Mouse (Mus musculus): ENCODE data around the gene Etv2. TPM values are rescaled to one million over a fixed set of nuclear protein-coding genes. Genes with fewer than 3 reads are reported as not detected.

Gene Etv2
- polyA plus RNA-seq, 1 experiment, result 0.11 TPM

DNA sequence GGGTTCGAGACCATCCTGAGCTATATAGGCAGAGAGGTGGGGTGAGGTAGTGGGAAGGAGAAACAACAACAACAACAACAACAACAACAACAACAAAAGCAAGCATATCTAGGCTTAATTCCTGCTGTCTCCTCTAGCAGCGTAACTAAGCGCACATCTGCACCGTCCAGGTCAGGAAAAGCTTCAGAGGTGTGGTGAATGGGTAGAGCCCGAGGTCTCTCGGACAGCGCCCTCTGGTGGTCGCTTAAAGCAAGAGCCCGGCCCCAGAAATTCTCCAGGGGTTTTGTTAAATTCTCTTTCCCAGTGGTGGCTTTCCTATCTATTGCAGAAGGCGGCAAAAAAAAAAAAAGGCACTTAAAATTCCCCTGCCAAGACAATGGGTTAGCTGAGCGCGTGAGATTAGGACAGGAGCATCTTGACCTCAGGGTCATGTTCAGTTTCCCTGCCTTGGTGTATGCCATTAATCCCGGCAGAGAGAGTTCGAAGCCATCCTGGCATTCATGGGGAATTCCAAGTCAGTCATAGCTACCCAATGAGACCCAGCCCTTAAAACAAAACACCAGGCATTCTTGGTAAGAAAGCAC, 22.0 kb downstream of the Etv2 start:
- WGBS, result 15% methylated on average over 14 of the region's 14 CpGs
- peak; percentile 89 for TF ChIP-seq CTCF (IDR thresholded peaks at IDR 0.05; ENCODE audit: extremely low read depth, insufficient read length, insufficient replicate concordance, low read depth, low read length)
- TF ChIP-seq POLR2A (IDR thresholded peaks at IDR 0.05; ENCODE audit: low read depth, low read length), result no peak
- Histone ChIP-seq H3K4me3 (ENCODE audit: low read depth, low read length) (no peak overlapping the region), H3K27ac (ENCODE audit: insufficient read depth, low read depth, low read length) (no peak overlapping the region), H3K27me3 (ENCODE audit: control insufficient read depth, insufficient read depth, low read length) (no peaks in the 10 kb centered on the region), H3K4me1 (ENCODE audit: control insufficient read depth, insufficient read depth, insufficient read length, low read length) (no peaks in the 10 kb centered on the region), H3K36me3 (ENCODE audit: control insufficient read depth, insufficient read depth, low read length) (peaks cover 22% of the 10 kb centered on the region)

- TF ChIP-seq CTCF (IDR thresholded peaks at IDR 0.05; ENCODE audit: extremely low read depth, insufficient read length, insufficient replicate concordance, low read depth, low read length), result no peak
- TF ChIP-seq POLR2A (IDR thresholded peaks at IDR 0.05; ENCODE audit: low read depth, low read length), result no peak
Observed at GRCm38 (mm10) chr7:30612654-30613402, 22.8 kb downstream of the Etv2 start, which contains the start of gene Upk1a. Gene Upk1a, minus strand, starts transcription at chr7:30612847.

GRCm38 (mm10) chr7:30610043-30610442, 25.6 kb downstream of the Etv2 start:
- WGBS, result 45% methylated on average over 7 of the region's 7 CpGs
- TF ChIP-seq CTCF (IDR thresholded peaks at IDR 0.05; ENCODE audit: extremely low read depth, insufficient read length, insufficient replicate concordance, low read depth, low read length) (no peak), POLR2A (IDR thresholded peaks at IDR 0.05; ENCODE audit: low read depth, low read length) (no peak)

More at GRCm38 (mm10) chr7:30612654-30613402, 22.8 kb downstream of the Etv2 start, which contains the start of gene Upk1a:
- WGBS, result 46% methylated on average over 8 of the region's 8 CpGs
- peaks cover 3% of the 10 kb centered on the region; the same call in 1 of the 2 replicates for H3K4me1 ChIP-seq (ENCODE audit: control insufficient read depth, insufficient read depth, insufficient read length, low read length)
- H3K27me3 ChIP-seq (ENCODE audit: control insufficient read depth, insufficient read depth, low read length), result no peaks in the 10 kb centered on the region
- H3K36me3 ChIP-seq (ENCODE audit: control insufficient read depth, insufficient read depth, low read length), result peaks cover 14% of the 10 kb centered on the region
- H3K27ac ChIP-seq (ENCODE audit: insufficient read depth, low read depth, low read length), result no peak within 1 kb of the TSS
- no peak within 1 kb of the TSS for H3K4me3 ChIP-seq (ENCODE audit: low read depth, low read length)

GRCm38 (mm10) chr7:30608476-30608875, 27.2 kb downstream of the Etv2 start:
- Histone ChIP-seq H3K4me3 (ENCODE audit: low read depth, low read length) (no peak overlapping the region), H3K27me3 (ENCODE audit: control insufficient read depth, insufficient read depth, low read length) (no peaks in the 10 kb centered on the region), H3K27ac (ENCODE audit: insufficient read depth, low read depth, low read length) (no peak overlapping the region), H3K36me3 (ENCODE audit: control insufficient read depth, insufficient read depth, low read length) (no peaks in the 10 kb centered on the region), H3K4me1 (ENCODE audit: control insufficient read depth, insufficient read depth, insufficient read length, low read length) (peaks cover 5% of the 10 kb centered on the region)
- TF ChIP-seq POLR2A (IDR thresholded peaks at IDR 0.05; ENCODE audit: low read depth, low read length) (no peak), CTCF (IDR thresholded peaks at IDR 0.05; ENCODE audit: extremely low read depth, insufficient read length, insufficient replicate concordance, low read depth, low read length) (no peak)
- WGBS, result 48% methylated on average over 16 of the region's 16 CpGs

More at GRCm38 (mm10) chr7:30610043-30610442, 25.6 kb downstream of the Etv2 start:
- H3K27ac ChIP-seq (ENCODE audit: insufficient read depth, low read depth, low read length), result no peak overlapping the region
- H3K4me3 ChIP-seq (ENCODE audit: low read depth, low read length), result no peak overlapping the region
- H3K4me1 ChIP-seq (ENCODE audit: control insufficient read depth, insufficient read depth, insufficient read length, low read length), result peaks cover 5% of the 10 kb centered on the region
- H3K27me3 ChIP-seq (ENCODE audit: control insufficient read depth, insufficient read depth, low read length), result no peaks in the 10 kb centered on the region
- no peaks in the 10 kb centered on the region for H3K36me3 ChIP-seq (ENCODE audit: control insufficient read depth, insufficient read depth, low read length)

GRCm38 (mm10) chr7:30607706-30608309, 27.8 kb downstream of the Etv2 start:
- TF ChIP-seq POLR2A (IDR thresholded peaks at IDR 0.05; ENCODE audit: low read depth, low read length) (no peak), CTCF (IDR thresholded peaks at IDR 0.05; ENCODE audit: extremely low read depth, insufficient read length, insufficient replicate concordance, low read depth, low read length) (peak; percentile 82)
- Histone ChIP-seq H3K27me3 (ENCODE audit: control insufficient read depth, insufficient read depth, low read length) (no peaks in the 10 kb centered on the region), H3K4me3 (ENCODE audit: low read depth, low read length) (no peak overlapping the region), H3K4me1 (ENCODE audit: control insufficient read depth, insufficient read depth, insufficient read length, low read length) (peaks cover 9% of the 10 kb centered on the region), H3K27ac (ENCODE audit: insufficient read depth, low read depth, low read length) (no peak overlapping the region), H3K36me3 (ENCODE audit: control insufficient read depth, insufficient read depth, low read length) (no peaks in the 10 kb centered on the region)
- 17% methylated on average over 8 of the region's 8 CpGs for WGBS

GRCm38 (mm10) chr7:30604944-30605343, 30.7 kb downstream of the Etv2 start:
- Histone ChIP-seq H3K36me3 (ENCODE audit: control insufficient read depth, insufficient read depth, low read length) (no peaks in the 10 kb centered on the region), H3K4me3 (ENCODE audit: low read depth, low read length) (no peak overlapping the region), H3K27ac (ENCODE audit: insufficient read depth, low read depth, low read length) (no peak overlapping the region), H3K4me1 (ENCODE audit: control insufficient read depth, insufficient read depth, insufficient read length, low read length) (peaks cover 15% of the 10 kb centered on the region), H3K27me3 (ENCODE audit: control insufficient read depth, insufficient read depth, low read length) (no peaks in the 10 kb centered on the region)
- 70% methylated on average over 8 of the region's 8 CpGs for WGBS
- no peak for TF ChIP-seq POLR2A (IDR thresholded peaks at IDR 0.05; ENCODE audit: low read depth, low read length)
- no peak for TF ChIP-seq CTCF (IDR thresholded peaks at IDR 0.05; ENCODE audit: extremely low read depth, insufficient read length, insufficient replicate concordance, low read depth, low read length)

GRCm38 (mm10) chr7:30604424-30604823, 31.2 kb downstream of the Etv2 start:
- Histone ChIP-seq H3K4me3 (ENCODE audit: low read depth, low read length) (no peak overlapping the region), H3K36me3 (ENCODE audit: control insufficient read depth, insufficient read depth, low read length) (no peaks in the 10 kb centered on the region), H3K27ac (ENCODE audit: insufficient read depth, low read depth, low read length) (no peak overlapping the region), H3K27me3 (ENCODE audit: control insufficient read depth, insufficient read depth, low read length) (no peaks in the 10 kb centered on the region), H3K4me1 (ENCODE audit: control insufficient read depth, insufficient read depth, insufficient read length, low read length) (peaks cover 18% of the 10 kb centered on the region)
- WGBS, result 70% methylated on average over 8 of the region's 8 CpGs
- TF ChIP-seq POLR2A (IDR thresholded peaks at IDR 0.05; ENCODE audit: low read depth, low read length) (no peak), CTCF (IDR thresholded peaks at IDR 0.05; ENCODE audit: extremely low read depth, insufficient read length, insufficient replicate concordance, low read depth, low read length) (no peak)

All from small intestine, adult 2 months (tissue).